Mouse (Mus musculus) gastrocnemius, adult 2 months (tissue): ENCODE results near the gene Adnp. TPM values are rescaled to one million over a fixed set of nuclear protein-coding genes. Genes with fewer than 3 reads are reported as not detected.
"Not testable (repeated sequence)": the region's sequence is repeated elsewhere in the genome, so short reads cannot be mapped to it uniquely, and the experiment has no call there.

Experiments
- DNase-seq: peaks from one replicate; pipeline ENCODE4 v3.0.0; 2022
- H3K27ac ChIP-seq: fragments of 200-600 bp; 2 replicates; pipeline ENCODE4 v1.8.1; 2022; ENCODE audit warnings: mild to moderate bottlenecking
- H3K4me3 ChIP-seq: fragments of 200-600 bp; 2 replicates; pipeline ENCODE4 v1.8.1; 2022; ENCODE audit warnings: mild to moderate bottlenecking, moderate library complexity
- CTCF ChIP-seq: fragments of 200-600 bp; IDR thresholded peaks from 2 replicates; pipeline ENCODE4 v1.8.1; 2022; ENCODE audit warnings: antibody characterized with exemption, mild to moderate bottlenecking, moderate library complexity
- intact Hi-C: fragments of 180-260 bp; cut with DNase I; formaldehyde crosslinking; loops from one replicate; pipeline ENCODE4 v1.15.1; 2025
- microRNA-seq: library from miRNA; unstranded; fragments of <30 nt; microRNA quantifications from one replicate; pipeline ENCODE4 v1.2.0, GENCODE M21; 2021
- total RNA-seq, 2 experiments: library from RNA; stranded (reverse); gene quantifications; 2 replicates each; pipeline ENCODE4 v1.2.3; 2021

The Adnp gene
- total RNA-seq, 2 experiments from 2014 or later, result 14.6 to 16.2 TPM

DNA sequence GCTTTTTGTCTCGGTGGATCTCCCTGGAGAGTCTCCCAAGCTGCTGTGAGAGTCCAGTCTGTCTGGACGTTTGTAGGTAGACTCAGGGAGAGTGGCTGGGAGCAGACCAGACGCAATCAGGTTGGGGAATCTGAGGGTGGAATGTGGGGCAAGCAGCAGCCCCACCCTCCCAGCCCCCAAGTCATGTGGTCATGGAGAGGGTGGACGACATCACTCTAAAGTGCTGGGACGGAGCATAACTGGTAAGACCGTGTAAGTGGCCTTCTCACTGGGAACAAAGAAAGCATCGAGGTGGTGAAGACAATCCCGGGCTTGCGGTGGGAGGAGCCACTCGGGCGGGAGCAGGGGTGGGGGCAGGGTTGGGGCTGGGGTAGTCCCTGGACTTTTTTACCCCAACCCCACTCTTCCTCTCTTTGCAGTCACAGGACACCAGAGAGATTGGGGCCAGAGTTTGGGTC is 45.4 kb downstream of the Adnp start:
- H3K4me3 ChIP-seq, result peak overlapping the region; percentile 53
- TF ChIP-seq CTCF, result no peak
- H3K27ac ChIP-seq, result no peak overlapping the region

DNA sequence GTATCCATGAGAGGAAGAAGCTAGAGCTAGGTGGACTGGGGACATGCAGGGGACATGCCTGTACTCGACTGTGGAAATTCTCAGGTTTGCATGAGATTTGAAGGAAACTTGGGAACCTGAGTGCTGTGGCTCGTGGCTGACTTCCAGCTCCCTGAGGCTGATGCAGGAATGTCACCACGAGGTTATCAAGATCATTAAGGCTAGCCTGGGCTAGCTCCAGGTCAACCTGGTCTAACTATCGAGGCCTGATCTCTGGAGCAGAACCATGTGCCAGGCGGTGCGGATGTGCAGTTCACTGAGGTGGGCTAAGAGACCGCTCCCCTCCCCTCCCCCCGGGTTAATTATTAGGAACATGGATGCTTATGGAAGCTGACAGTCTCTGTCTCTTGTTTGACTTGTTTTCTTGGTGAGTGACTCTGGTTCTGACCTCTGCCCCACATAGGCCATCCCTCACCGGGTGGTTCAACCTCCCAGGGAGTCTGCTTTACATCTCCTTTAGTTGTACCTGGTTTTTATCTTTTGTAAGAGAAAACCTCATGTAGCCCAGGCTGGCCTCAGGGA is 46.5 kb downstream of the Adnp start:
- no peak overlapping the region for H3K4me3 ChIP-seq
- no peak for TF ChIP-seq CTCF
- H3K27ac ChIP-seq, result no peak overlapping the region
- intact Hi-C loops, result no loop called here
- DNase-seq, result no peak

More for the DNA sequence above, 45.4 kb downstream of the Adnp start:
- intact Hi-C loops, result no loop called here
- no peak for DNase-seq

DNA sequence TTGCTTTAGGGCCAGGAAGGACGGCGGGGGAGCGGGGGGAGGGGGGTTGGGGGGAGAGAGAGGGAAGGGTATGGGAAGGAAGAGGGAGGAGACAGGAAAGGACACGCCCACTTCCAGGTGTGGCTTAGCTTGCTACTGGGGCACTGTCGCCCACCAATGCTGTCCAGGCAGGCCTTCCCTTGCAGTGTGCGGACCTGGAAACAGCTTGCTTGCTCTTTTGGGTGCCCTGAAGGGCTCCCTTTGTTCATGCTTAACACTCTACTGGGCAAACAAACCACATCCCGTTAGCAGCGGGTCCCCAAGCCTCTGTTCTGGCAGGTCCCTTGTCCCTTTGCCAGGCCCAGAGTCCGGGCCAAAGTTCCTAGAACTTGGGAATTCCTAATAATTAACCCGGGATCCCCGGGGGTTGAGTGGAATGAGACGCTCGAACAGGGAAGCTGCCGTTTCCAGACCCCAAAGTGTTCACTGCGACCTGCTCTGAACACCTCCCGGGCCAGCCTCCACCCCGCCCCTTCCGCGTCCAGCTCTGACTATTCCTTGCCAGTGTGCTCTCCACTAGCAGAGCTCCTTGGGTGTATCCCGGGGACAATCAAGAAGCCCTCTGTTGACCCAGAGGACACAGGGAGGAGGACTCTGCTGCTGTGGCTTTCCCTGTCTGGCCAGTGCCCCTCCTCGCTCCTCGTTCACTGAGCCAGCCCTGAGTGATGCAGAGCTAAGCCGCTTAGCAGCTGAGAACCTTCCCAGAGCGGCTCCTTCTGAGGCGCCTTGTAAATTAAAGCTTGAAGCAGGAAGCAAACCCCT is 47.8 kb downstream of the Adnp start:
- no peak for DNase-seq
- H3K27ac ChIP-seq, result no peak overlapping the region

DNA sequence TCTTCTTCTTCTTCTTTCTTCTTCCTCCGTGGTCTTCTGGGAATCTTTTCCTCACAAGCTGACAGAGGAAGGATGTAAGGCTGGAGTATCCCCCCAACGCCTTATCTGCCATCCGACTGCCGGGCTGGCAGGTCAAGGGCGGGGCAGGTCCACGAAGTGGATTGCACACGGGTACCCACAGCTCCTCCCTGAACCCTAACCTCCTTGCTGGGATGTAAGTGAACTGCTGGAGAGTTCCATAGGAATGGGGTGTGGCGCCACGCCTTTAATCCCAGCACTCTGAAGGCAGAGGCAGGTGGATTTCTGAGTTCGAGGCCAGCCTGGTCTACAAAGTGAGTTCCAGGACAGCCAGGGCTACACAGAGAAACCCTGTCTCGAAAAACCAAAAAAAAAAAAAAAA is 48.9 kb downstream of the Adnp start:
- H3K27ac ChIP-seq, intact Hi-C loops, H3K4me3 ChIP-seq, DNase-seq: not testable (repeated sequence)

More for the DNA sequence above, 47.8 kb downstream of the Adnp start:
- intact Hi-C loops, result no loop called here
- peak overlapping the region; percentile 62 for H3K4me3 ChIP-seq
- no peak for TF ChIP-seq CTCF

DNA sequence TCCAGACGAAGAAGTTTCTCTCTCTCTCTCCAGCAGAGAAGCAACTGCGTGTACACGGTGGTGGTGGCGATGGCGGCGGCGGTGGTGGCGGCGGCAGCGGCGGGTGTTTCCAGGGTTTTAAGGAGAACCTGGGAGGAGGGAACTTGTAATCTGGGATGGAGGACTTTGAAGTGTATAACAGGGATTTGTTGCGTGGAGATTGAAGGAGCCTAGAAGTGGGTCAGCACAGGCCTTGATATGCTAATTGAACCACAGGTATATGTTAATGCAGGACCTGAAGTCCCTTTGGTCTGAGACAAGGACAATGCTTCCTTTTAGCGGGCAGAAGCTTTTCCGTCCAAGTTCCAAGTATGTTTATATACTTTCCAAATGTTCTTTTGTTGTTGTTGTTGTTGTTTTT is 50.6 kb downstream of the Adnp start:
- no peak overlapping the region for H3K27ac ChIP-seq
- no peak for TF ChIP-seq CTCF
- intact Hi-C loops, result no loop called here
- H3K4me3 ChIP-seq, result no peak overlapping the region
- DNase-seq, result no peak

DNA sequence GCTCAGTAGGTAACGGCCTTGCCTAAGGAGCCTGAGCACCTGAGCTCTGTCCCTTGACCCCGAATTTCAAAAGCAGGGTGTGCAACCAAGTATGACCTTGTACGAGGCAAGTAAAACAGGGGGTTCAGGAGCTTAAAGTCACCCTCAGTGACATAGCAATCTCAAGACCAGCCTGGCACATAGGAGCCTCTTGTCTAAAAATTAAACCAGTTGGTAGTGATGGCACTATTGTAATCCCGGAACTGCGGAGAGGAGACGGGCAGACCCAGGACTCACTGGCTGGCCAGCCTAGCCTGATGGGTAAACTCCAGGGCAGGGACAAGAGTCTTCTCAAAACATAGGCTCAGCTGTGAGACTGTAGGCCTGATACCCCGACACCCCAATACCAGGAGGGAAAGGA is 51.2 kb downstream of the Adnp start:
- TF ChIP-seq CTCF, result no peak
- intact Hi-C loops, result no loop called here
- DNase-seq, result no peak
- Histone ChIP-seq H3K27ac (no peak overlapping the region), H3K4me3 (no peak overlapping the region)

DNA sequence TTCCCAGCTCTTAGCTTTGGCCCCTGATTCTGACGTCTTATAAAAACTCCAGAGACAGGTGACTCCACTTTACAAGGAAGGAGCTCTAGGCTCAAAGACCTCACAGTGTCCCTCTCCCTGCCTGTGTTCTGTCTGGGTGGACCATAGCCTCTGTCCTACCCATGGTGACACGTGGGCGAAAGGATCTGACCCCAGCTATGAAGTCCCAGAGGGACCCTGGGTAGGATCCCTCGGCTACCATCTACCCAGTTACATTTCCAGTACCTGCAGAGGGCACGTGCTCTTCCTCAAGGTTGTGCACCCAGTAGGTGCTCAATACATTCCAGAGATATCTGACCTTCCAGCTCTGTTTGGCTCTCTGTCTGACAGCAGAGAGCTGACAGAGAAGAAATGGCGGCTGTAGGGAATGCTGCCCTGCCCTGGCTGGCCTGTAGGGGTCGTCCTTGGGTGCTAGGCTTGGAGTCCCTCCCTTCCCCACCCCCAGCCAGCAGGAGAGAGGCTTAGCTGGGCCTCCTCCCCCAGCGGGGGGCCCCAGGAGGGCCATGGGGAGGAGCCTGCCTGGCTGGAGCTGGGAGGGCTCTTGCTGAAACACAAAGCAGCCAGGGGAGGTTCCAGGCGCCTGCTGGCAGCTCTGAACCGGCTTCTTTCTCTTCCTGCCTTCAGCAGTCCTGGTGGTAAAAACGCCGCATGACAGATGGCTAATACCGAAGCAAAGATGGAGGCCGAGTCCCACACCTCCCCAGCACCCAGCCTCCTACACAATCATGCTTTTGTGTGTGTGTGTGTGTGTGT is 52.6 kb downstream of the Adnp start:
- no peak overlapping the region for H3K27ac ChIP-seq
- H3K4me3 ChIP-seq, result peak overlapping the region; percentile 21; the same call in 1 of the 2 replicates
- intact Hi-C loops, result no loop called here
- TF ChIP-seq CTCF, result peak; percentile 52
- DNase-seq, result peak; percentile 72

DNA sequence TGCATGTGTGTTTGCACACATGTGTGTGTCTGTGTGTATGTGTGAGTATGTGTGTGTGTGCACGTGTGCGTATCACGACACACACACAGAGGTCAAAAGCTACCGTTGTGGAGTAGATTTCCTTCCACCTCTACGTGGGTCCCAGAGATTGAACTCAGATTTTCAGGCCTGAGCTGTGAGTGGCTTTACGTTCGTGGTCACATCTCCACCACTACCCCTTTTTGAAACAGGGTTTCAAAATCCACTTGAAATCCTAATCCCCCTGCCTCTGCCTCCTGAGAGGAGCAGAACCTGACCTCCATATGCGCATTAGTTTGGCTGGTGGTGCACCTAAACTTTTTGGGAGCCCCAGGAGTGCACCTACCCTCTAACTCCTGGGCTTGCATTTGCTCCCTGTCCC is 57.7 kb downstream of the Adnp start:
- no peak overlapping the region for H3K27ac ChIP-seq
- no peak for TF ChIP-seq CTCF
- intact Hi-C loops, result no loop called here
- DNase-seq, result no peak
- H3K4me3 ChIP-seq, result no peak overlapping the region

DNA sequence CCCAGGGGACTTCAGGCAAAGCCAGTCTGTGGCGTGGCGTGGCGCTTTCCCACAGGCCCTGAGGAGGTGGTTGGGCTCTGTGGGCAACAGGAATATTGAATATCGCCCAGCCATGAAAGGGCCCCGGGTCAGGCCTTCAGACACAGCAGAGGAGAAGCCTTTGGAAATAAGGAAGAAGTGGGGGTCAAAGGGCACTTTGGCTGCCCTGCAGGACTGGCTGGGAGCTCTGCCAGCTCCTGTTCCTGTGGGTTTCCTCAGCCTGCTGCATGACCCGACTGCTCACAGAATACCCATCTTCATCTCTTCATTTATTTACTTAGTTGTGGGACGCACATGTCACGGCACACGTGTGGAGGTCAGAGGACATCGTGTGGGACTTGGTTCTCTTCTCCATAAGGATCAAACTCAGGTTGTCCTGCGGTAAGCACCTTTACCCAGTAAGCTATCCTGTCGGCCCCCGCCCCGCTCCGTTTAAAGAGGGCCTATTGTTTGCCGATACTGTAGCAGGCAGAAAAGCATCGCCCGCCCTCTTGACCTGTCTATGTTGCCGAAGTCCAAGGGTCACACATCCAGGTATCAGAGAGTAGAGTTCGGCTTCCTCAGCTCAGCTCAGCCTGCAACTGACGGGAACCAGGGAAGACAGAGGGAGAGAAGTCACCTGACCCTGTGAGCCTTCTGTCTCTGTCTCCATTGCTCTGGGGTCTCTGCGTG is 59.0 kb downstream of the Adnp start:
- DNase-seq, result no peak
- intact Hi-C loops, result no loop called here
- no peak overlapping the region for H3K4me3 ChIP-seq
- no peak for TF ChIP-seq CTCF
- no peak overlapping the region for H3K27ac ChIP-seq

DNA sequence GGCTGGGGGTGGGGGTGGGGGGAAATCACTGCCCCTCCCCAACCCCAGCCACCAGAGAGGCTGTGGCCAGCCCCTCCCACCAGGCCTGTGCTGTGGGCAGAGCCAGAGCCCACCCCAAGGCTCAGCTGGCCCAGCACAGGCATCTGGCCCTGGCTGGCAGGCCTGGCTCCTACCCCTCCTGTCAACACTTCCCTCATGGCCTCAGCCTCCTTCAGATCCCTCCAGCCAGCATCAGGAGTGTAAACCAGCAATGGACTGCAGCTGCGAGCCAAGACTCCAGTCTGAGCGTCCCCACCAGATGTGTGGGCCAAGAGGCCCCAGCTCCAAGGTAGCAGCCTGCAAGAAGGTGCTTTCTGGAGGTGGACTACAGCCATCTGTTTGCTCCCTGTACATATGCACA is 61.5 kb downstream of the Adnp start:
- TF ChIP-seq CTCF, result no peak
- no peak overlapping the region for H3K4me3 ChIP-seq
- DNase-seq, result no peak
- intact Hi-C loops, result no loop called here
- no peak overlapping the region for H3K27ac ChIP-seq

DNA sequence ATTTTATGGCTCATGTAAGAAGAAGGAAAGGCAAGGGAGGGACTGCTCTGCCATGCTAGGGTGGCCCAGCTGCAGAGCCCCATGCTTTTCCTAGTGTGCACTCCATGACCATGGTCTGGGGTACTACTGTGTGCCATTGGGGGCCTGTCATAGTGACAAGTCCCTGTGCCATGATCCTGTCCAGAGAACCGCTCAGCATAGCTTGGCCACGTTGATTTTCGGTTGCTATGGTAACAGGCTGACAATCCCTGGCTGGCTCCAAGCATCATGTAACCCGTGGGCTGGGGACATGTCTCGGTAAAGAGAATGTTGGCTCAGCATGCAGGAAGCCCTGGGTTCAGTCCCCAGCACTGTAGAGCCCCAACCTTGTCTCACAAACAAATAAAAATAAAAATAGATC is 63.1 kb downstream of the Adnp start:
- H3K27ac ChIP-seq, result no peak overlapping the region
- DNase-seq, result no peak
- H3K4me3 ChIP-seq, result no peak overlapping the region
- intact Hi-C loops, result no loop called here
- no peak for TF ChIP-seq CTCF

DNA sequence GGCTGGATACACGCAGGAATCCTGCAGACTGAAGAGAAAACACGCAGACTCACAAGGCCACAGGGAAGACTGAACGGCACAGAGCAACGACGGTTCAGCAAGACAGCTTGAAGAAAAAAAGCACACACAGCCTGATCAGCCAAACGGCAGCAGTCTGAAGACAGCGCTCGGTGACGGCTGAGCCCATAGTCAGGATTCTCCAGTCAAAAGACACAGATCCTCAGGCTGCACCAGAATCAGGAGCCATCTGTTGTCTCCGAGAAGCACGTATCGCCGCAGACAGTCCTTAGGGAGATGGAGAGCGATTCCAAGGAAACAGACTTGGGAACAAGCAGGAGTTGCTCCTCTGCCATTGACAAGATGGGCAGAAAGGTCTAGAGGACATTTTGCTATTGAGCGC is 69.8 kb downstream of the Adnp start:
- H3K4me3 ChIP-seq, result no peak overlapping the region
- no peak for TF ChIP-seq CTCF
- no peak for DNase-seq

More for the DNA sequence above, 69.8 kb downstream of the Adnp start:
- intact Hi-C loops, result no loop called here
- H3K27ac ChIP-seq, result no peak overlapping the region

Small RNA genes lying within 50 kb of the gene (microRNA-seq; reads per million reads assigned to microRNA genes)
- not detected for gene Gm24561

Other genes starting within 250 kb of the Adnp start
- under 1 TPM; 0.20 to 0.33 TPM for gene Ripor3, start 196.5 kb downstream of the Adnp start, total RNA-seq
- gene Pard6b, start 126.1 kb downstream of the Adnp start, total RNA-seq, result 1 to 10 TPM in 1 of 2 experiments, under 1 TPM in 1; 0.66 to 1.7 TPM
- 10 to 100 TPM; 10.1 to 13.0 TPM for gene Gm20716, start 23.3 kb upstream of the Adnp start, total RNA-seq
- gene Dpm1, start 23.5 kb upstream of the Adnp start, total RNA-seq, result 10 to 100 TPM; 71.4 to 81.4 TPM
- gene Mocs3, start 23.5 kb upstream of the Adnp start, total RNA-seq, result 1 to 10 TPM; 4.0 to 4.7 TPM
- gene Kcng1, start 74.6 kb upstream of the Adnp start, total RNA-seq, result under 1 TPM in 1 of 2 experiments, not detected in 1; 0.39 TPM